Mouse (Mus musculus) embryonic fibroblast, embryonic 13.5 days (primary cell): Measurements from ENCODE around the gene Pcbp2.

ENCODE experiments used
- CTCF ChIP-seq: IDR thresholded peaks from 2 replicates; pipeline ENCODE4 v1.5.1; 2011; ENCODE audit warnings: mild to moderate bottlenecking, control low read depth, low read length, moderate library complexity, borderline replicate concordance; ENCODE audit not compliant: insufficient read depth
- POLR2A ChIP-seq: IDR thresholded peaks from 2 replicates; pipeline ENCODE4 v1.6.1; 2011; ENCODE audit warnings: low read depth, mild to moderate bottlenecking, control low read depth, low read length, moderate library complexity

GRCm38 (mm10) chr15:102505770-102506463, 35.6 kb downstream of the Pcbp2 start:
- TF ChIP-seq CTCF (no peak), POLR2A (no peak)
